Mouse (Mus musculus) hindbrain, embryonic 15.5 days (tissue): ENCODE measurements around the gene Wnt3a. TPM values are rescaled to one million over a fixed set of nuclear protein-coding genes. Genes with fewer than 3 reads are reported as not detected.
A peak's percentile ranks its signal among the peaks of the same experiment; 100 is the strongest.

Source experiments
- ATAC-seq: fragments of 200-750 bp; cut with Nextera tagmentation; 2 replicates; pipeline ENCODE4 v1.8.0; 2017; ENCODE audit warnings: low read depth, moderate number of reproducible peaks, moderate TSS enrichment; ENCODE audit not compliant: low FRiP score
- H3K27ac ChIP-seq: fragments of 300-500 bp; sonication (generic); replicated peaks from 2 replicates; pipeline ENCODE4 v1.5.1; 2015; ENCODE audit warnings: mild to moderate bottlenecking, inconsistent platforms
- H3K27me3 ChIP-seq: fragments of 300-500 bp; sonication (generic); 2 replicates; pipeline ENCODE4 v1.6.1; 2015; ENCODE audit warnings: control low read depth, inconsistent platforms
- H3K36me3 ChIP-seq: fragments of 300-500 bp; sonication (generic); 2 replicates; pipeline ENCODE4 v1.6.1; 2015; ENCODE audit warnings: control low read depth, inconsistent platforms
- H3K4me1 ChIP-seq: fragments of 300-500 bp; sonication (generic); replicated peaks from 2 replicates; pipeline ENCODE4 v1.6.1; 2015; ENCODE audit warnings: control low read depth, inconsistent platforms
- H3K4me2 ChIP-seq: fragments of 300-500 bp; sonication (generic); 2 replicates; pipeline ENCODE4 v1.6.1; 2015; ENCODE audit warnings: moderate library complexity, mild to moderate bottlenecking, inconsistent platforms
- H3K4me3 ChIP-seq: fragments of 300-500 bp; sonication (generic); 2 replicates; pipeline ENCODE4 v1.5.1; 2015; ENCODE audit warnings: mild to moderate bottlenecking, inconsistent platforms
- H3K9ac ChIP-seq: fragments of 300-500 bp; sonication (generic); 2 replicates; pipeline ENCODE4 v1.6.1; 2015; ENCODE audit warnings: inconsistent platforms
- H3K9me3 ChIP-seq: fragments of 300-500 bp; sonication (generic); 2 replicates; pipeline ENCODE4 v1.6.1; 2016; ENCODE audit warnings: control low read depth, inconsistent platforms
- WGBS: fragments of 180-500 bp; shearing (Covaris S2); methylation state at CpG from one replicate; pipeline ENCODE4 v1.1.7; 2015; 5-methylcytosine and 5-hydroxymethylcytosine counted together
- microRNA-seq: library from miRNA; unstranded; fragments of <30 nt; microRNA quantifications from one replicate; pipeline ENCODE4, GENCODE M21; 2016
- polyA plus RNA-seq: library from polyadenylated mRNA; unstranded; fragments of >200 nt; fragmentation: Nextera tagmentation; extraction: Ambion mirVana; gene quantifications from 2 replicates; pipeline ENCODE4 v1.2.1, GENCODE M21; 2015

Gene Wnt3a
- polyA plus RNA-seq, 1 experiment from 2014 or later: 1.5 TPM

DNA sequence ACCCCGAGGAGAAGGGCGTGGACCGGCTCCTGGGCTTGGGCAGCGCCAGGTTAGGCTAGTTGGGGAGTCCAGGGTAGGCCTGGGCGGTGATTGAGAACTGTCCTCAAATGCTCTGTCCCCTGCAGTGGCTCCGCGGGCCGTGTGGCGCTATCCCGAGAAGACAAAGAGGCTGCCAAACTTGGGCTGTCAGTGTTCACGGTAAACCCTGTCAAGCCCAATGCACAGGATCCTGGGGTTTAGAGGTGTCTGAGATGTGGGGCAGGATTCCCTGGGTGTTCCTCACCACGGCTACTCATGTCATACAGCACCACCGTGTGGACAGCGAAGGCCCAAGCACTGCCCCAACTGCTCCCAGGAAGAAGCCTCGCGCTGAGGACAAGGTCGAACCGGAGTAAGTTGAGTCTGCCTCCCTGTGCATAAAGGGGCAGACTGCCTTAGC, 81.5 kb downstream of the Wnt3a start:
- no peaks in the 10 kb centered on the region for H3K9me3 ChIP-seq
- no peaks in the 10 kb centered on the region for H3K27me3 ChIP-seq
- peak overlapping the region; percentile 82 for H3K9ac ChIP-seq
- peak overlapping the region; percentile 88 for H3K27ac ChIP-seq
- peak; percentile 24 for ATAC-seq
- peaks cover 37% of the 10 kb centered on the region for H3K36me3 ChIP-seq
- 8% methylated on average over 18 of the region's 18 CpGs for WGBS
- peak overlapping the region; percentile 71 for H3K4me3 ChIP-seq
- peaks cover 26% of the 10 kb centered on the region for H3K4me1 ChIP-seq
- H3K4me2 ChIP-seq: peak overlapping the region; percentile 90

DNA sequence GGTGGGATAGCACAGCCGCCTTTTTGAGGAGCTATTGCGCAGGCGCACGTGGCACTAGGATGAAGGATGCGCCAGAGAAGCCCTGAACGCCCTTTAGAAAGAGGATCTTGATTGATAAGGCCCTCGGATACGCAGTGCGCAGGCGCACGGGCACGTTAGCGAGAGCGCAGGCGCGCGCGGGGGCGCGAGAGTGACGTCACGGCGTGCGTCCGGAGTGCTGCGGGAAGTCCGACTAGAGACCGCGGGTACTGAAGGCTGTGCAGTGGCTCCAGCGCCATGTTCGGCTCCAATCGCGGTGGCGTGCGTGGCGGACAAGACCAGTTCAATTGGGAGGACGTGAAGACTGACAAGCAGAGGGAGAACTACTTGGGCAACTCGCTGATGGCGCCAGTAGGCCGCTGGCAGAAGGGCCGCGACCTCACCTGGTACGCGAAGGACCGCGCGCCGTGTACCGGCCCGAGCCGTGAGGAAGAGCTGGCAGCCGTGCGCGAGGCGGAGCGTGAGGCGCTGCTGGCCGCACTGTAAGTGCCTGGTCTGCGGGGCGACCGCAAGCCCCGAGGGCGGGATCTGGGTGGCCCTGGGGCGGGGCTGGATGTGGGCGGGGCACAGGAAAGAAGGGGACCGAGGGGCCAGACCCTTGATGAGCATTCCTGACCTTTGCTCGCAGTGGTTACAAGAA, 82.3 kb downstream of the Wnt3a start, which contains the start of gene 2310033P09Rik:
Gene 2310033P09Rik (plus strand): TSS at position 169 of the 679 bp plus-strand sequence.
- Histone ChIP-seq H3K9me3 (no peaks in the 10 kb centered on the region), H3K4me1 (peaks cover 26% of the 10 kb centered on the region), H3K4me2 (peak within 1 kb of the TSS; percentile 90), H3K36me3 (peaks cover 37% of the 10 kb centered on the region), H3K4me3 (peak within 1 kb of the TSS; percentile 71), H3K27ac (peak within 1 kb of the TSS; percentile 88), H3K9ac (peak within 1 kb of the TSS; percentile 82), H3K27me3 (no peaks in the 10 kb centered on the region)
- WGBS: under 1% methylated on average over 67 of the region's 67 CpGs
- peak; percentile 91 for ATAC-seq

DNA sequence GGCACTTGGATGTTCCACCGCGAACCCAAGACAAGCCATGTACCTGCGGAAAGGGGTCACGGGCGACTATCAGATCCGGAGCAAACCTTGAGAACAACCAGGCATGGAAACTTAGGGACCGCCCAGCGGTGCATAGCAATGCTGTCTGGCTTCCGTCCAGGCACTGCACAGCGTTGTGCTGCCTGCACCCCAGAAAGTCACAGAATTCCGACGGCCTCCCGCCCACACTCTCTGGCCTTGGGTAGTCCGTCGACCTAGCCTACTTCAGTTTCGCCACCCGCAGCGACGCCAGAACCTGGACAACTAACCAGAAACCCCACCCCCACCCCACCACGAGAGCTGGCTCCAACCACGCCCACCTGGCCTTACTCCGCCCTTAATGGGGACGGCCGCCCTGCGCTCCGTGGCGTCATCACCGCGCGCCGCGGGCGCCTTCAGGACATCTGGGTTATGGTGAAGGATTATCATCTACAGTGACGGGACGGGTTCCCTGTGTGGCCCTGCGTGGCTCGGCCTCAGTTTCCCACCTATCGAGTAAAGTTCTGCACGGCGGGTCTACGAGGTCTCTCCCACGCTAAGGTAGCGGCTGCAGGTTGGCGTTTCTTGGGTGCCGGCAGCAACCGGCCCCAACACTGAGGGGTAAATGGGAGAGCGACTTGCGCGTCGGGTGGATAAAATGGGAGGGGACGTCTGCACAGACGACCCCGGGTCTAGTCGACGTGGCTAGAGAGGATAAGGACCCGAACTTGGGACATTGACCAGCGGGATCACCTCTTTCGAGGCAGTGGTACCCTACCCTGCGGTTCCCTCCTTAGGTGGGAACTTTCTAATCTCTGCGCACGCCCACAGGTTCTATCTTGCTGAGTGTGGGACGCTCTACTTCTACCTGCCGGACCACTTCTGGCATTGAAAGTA, 88.2 kb downstream of the Wnt3a start, which contains the start of gene Mrpl55:
Gene Mrpl55 (plus strand): TSS at position 406 of the 915 bp plus-strand sequence.
- Histone ChIP-seq H3K4me2 (peak within 1 kb of the TSS; percentile 85), H3K4me3 (peak within 1 kb of the TSS; percentile 72), H3K27me3 (no peaks in the 10 kb centered on the region), H3K9me3 (no peaks in the 10 kb centered on the region), H3K4me1 (peaks cover 22% of the 10 kb centered on the region), H3K36me3 (peaks cover 13% of the 10 kb centered on the region; the same call in 1 of the 2 replicates), H3K9ac (peak within 1 kb of the TSS; percentile 71), H3K27ac (peak within 1 kb of the TSS; percentile 75)
- ATAC-seq: peak; percentile 92
- under 1% methylated on average over 63 of the region's 63 CpGs for WGBS

DNA sequence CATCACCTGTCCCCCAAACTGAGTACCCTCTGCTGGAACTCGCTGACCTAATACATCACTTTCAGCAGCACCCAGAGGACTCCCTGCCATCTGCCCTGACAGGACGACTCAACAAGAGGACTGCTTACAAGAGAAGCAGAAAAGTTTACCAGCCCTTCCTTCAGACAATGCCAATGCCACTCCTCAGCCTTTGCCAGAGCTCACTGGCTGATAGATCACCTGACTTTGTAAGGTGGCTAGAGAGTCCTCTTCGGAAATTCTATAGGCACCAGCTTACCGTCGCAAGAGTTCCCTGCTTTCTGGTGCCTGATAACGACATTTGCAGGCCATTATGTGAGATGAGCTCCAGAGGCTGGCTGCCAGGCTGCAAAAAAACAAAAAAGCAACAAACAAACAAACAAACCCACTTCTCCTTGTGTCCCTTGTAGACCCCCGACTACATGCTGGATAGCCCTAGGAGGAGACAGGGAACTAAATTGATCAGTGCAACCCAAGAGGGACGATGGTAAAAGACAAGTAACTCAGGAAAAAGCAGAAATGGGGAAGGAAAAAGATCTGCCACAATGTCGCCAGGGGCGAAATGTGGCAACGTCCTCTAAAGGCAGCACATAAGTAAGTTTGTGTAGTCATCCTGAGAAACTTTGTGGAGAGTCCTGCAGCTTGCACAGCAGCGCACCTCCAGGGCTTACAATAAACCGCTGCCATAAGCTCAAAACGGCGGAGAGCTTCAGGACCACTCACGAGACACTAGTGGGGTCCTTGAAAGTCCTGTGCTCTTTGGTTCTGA, 89.1 kb downstream of the Wnt3a start:
- peak overlapping the region; percentile 72 for H3K4me3 ChIP-seq
- WGBS: 37% methylated on average over 16 of the region's 16 CpGs
- no peaks in the 10 kb centered on the region for H3K9me3 ChIP-seq
- ATAC-seq: no peak
- H3K36me3 ChIP-seq: peaks cover 11% of the 10 kb centered on the region; the same call in 1 of the 2 replicates
- peak overlapping the region; percentile 71 for H3K9ac ChIP-seq
- H3K27me3 ChIP-seq: no peaks in the 10 kb centered on the region
- peak overlapping the region; percentile 62 for H3K27ac ChIP-seq
- peak overlapping the region; percentile 85 for H3K4me2 ChIP-seq
- H3K4me1 ChIP-seq: peaks cover 21% of the 10 kb centered on the region

Small RNA genes within 50 kb of the gene (microRNA-seq; reads per million reads assigned to microRNA genes)
- gene Gm24756: not detected

Other genes with a start within 250 kb of the Wnt3a start
- gene Obscn, start 154.3 kb downstream of the Wnt3a start, polyA plus RNA-seq: 0.34 and 0.45 TPM in 2 replicates
- gene Iba57, start 127.0 kb downstream of the Wnt3a start, polyA plus RNA-seq: 7.1 and 7.5 TPM in 2 replicates
- gene Gjc2, start 107.5 kb downstream of the Wnt3a start, polyA plus RNA-seq: 0.30 and 0.39 TPM in 2 replicates
- gene Guk1, start 98.5 kb downstream of the Wnt3a start, polyA plus RNA-seq: 245 and 247 TPM in 2 replicates
- gene Mrpl55, start 88.3 kb downstream of the Wnt3a start, polyA plus RNA-seq: 93.3 and 103 TPM in 2 replicates
- gene 2310033P09Rik, start 82.4 kb downstream of the Wnt3a start, polyA plus RNA-seq: 27.7 and 28.6 TPM in 2 replicates
- gene Arf1, start 62.5 kb downstream of the Wnt3a start, polyA plus RNA-seq: 620 and 653 TPM in 2 replicates
- gene Wnt9a, start 16.2 kb upstream of the Wnt3a start, polyA plus RNA-seq: 3.5 and 4.1 TPM in 2 replicates
- gene Prss38, start 84.9 kb upstream of the Wnt3a start, polyA plus RNA-seq: not detected in 2 replicates
- gene Jmjd4, start 159.3 kb upstream of the Wnt3a start, polyA plus RNA-seq: 18.2 and 18.8 TPM in 2 replicates
- gene Snap47, start 160.4 kb upstream of the Wnt3a start, polyA plus RNA-seq: 534 and 558 TPM in 2 replicates
- 12.6 and 12.7 TPM in 2 replicates for gene Zfp867, start 181.7 kb upstream of the Wnt3a start, polyA plus RNA-seq
- 13.9 and 14.7 TPM in 2 replicates for gene Zkscan17, start 236.0 kb upstream of the Wnt3a start, polyA plus RNA-seq